Mouse (Mus musculus) G1E (cell line): ENCODE results near the gene Gm49368. TPM values are rescaled to one million over a fixed set of nuclear protein-coding genes. Genes with fewer than 3 reads are reported as not detected.

Experiments used
- ATAC-seq: 2 replicates; pipeline ENCODE4 v1.8.0; 2016; ENCODE audit warnings: mild to moderate bottlenecking; ENCODE audit not compliant: insufficient number of reproducible peaks, poor library complexity, low FRiP score, severe bottlenecking; ENCODE audit errors: extremely low read depth
- DNase-seq: peaks from one replicate; pipeline ENCODE4 v3.0.0; 2012; ENCODE audit warnings: low spot score
- H3K27me3 ChIP-seq: 2 replicates; pipeline ENCODE4 v1.6.1; 2012; ENCODE audit warnings: mild to moderate bottlenecking, low read length, inconsistent platforms; ENCODE audit not compliant: insufficient read depth
- H3K36me3 ChIP-seq: replicated peaks from 2 replicates; pipeline ENCODE3; 2012; ENCODE audit warnings: mild to moderate bottlenecking, inconsistent platforms
- H3K4me1 ChIP-seq: 2 replicates; pipeline ENCODE4 v1.6.1; 2012; ENCODE audit warnings: low read depth, low read length, inconsistent platforms, mixed read lengths; ENCODE audit not compliant: insufficient read depth
- H3K4me3 ChIP-seq: 2 replicates; pipeline ENCODE4 v1.5.1; 2012; ENCODE audit warnings: low read depth, mild to moderate bottlenecking, inconsistent platforms, low read length, moderate library complexity, mixed read lengths
- H3K9me3 ChIP-seq: replicated peaks from 2 replicates; pipeline ENCODE4 v1.6.1; 2012; ENCODE audit warnings: inconsistent platforms
- CTCF ChIP-seq: IDR thresholded peaks from 2 replicates; pipeline ENCODE4 v1.5.1; 2012; ENCODE audit warnings: low read depth, low read length, inconsistent platforms, mixed read lengths
- GATA1 ChIP-seq: IDR thresholded peaks from 2 replicates; pipeline ENCODE4 v1.6.1; 2012; ENCODE audit warnings: borderline replicate concordance, low read length, inconsistent platforms, mixed read lengths
- GATA2 ChIP-seq: IDR thresholded peaks from 2 replicates; pipeline ENCODE4 v1.6.1; 2012; ENCODE audit warnings: low read depth, low read length, inconsistent platforms, borderline replicate concordance
- POLR2AphosphoS5 ChIP-seq: IDR thresholded peaks from 2 replicates; pipeline ENCODE4 v1.6.1; 2012; ENCODE audit warnings: low read depth, low read length, inconsistent platforms; ENCODE audit not compliant: insufficient replicate concordance
- TAL1 ChIP-seq: conservative IDR thresholded peaks from 2 replicates; pipeline ENCODE4 v1.6.1; 2012; ENCODE audit warnings: low read depth, low read length, inconsistent platforms, mixed read lengths
- polyA plus RNA-seq: library from polyadenylated mRNA; stranded (reverse); fragments of >175 nt; gene quantifications from 2 replicates; pipeline ENCODE4 v1.2.3, GENCODE M21; 2012
- total RNA-seq, 2 experiments: library from RNA; stranded (forward) in 1 of 2; stranded (reverse) in 1 of 2; fragments of 200-1000 nt in 1 of 2; fragments of >200 nt in 1 of 2; fragmentation: Nextera tagmentation in 1 of 2; gene quantifications; 2 replicates each; pipeline ENCODE4 v1.2.3; 2014 to 2017

The Gm49368 gene
- total and polyA plus RNA-seq, 3 experiments, result not detected

- no peak for TF ChIP-seq GATA2
- no peak for TF ChIP-seq GATA1
- no peak for TF ChIP-seq CTCF
- Histone ChIP-seq H3K4me1 (no peaks in the 10 kb centered on the region), H3K4me3 (no peak overlapping the region), H3K36me3 (no peaks in the 10 kb centered on the region), H3K27me3 (peaks cover 3% of the 10 kb centered on the region), H3K9me3 (no peaks in the 10 kb centered on the region)
- ATAC-seq (no peak), DNase-seq (no peak)
Measured at GRCm38 (mm10) chr7:128166391-128166790, 103.9 kb downstream of the Gm49368 start.

DNA sequence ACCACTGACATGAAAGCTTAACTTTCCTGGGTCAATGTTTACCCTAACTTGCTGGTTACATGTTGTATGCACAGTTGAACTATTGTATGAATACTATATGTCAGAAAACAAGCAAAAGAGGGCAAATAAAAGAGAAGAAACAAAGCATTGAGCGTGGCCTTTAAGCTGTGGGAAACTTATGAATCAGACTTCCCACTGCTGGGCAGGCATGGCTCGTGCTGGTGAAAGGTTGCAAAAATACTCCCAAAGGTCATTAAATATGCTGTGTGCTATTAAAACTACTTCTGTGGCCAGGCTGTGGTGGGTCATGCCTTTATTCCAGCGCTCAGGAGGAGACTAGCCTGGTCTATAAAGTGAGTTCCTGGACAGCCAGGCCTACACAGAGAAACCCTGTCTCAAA is 107.5 kb downstream of the Gm49368 start:
- Histone ChIP-seq H3K4me3 (no peak overlapping the region), H3K36me3 (no peaks in the 10 kb centered on the region), H3K4me1 (no peaks in the 10 kb centered on the region), H3K27me3 (peaks cover 4% of the 10 kb centered on the region), H3K9me3 (no peaks in the 10 kb centered on the region)
- DNase-seq (no peak), ATAC-seq (no peak)
- no peak for TF ChIP-seq TAL1
- TF ChIP-seq GATA2, result no peak
- TF ChIP-seq CTCF, result no peak
- TF ChIP-seq POLR2AphosphoS5, result no peak
- TF ChIP-seq GATA1, result no peak

Other genes starting within 250 kb of the Gm49368 start
Only the 20 nearest of the 23 such genes appear.
- 46.8 and 58.5 TPM in 2 replicates for gene Zfp646, start 186.5 kb upstream of the Gm49368 start, total RNA-seq (2014; fragmentation: Nextera tagmentation)
- 42.1 and 45.0 TPM in 2 replicates for gene Zfp646, start 186.5 kb upstream of the Gm49368 start, total RNA-seq (2017)
- 27.9 and 36.7 TPM in 2 replicates for gene Zfp646, start 186.5 kb upstream of the Gm49368 start, polyA plus RNA-seq
- gene Zfp668, start 185.9 kb upstream of the Gm49368 start, total RNA-seq (2014; fragmentation: Nextera tagmentation), result 9.2 and 14.9 TPM in 2 replicates
- 4.2 and 5.7 TPM in 2 replicates for gene Zfp668, start 185.9 kb upstream of the Gm49368 start, total RNA-seq (2017)
- 33.9 and 39.5 TPM in 2 replicates for gene Zfp668, start 185.9 kb upstream of the Gm49368 start, polyA plus RNA-seq
- gene Prss53, start 171.7 kb upstream of the Gm49368 start, total RNA-seq (2014; fragmentation: Nextera tagmentation), result 0.58 TPM in 1 of 2 replicates, not detected in the other
- gene Prss53, start 171.7 kb upstream of the Gm49368 start, total RNA-seq (2017), result 0.29 and 0.38 TPM in 2 replicates
- gene Prss53, start 171.7 kb upstream of the Gm49368 start, polyA plus RNA-seq, result 0.76 and 0.80 TPM in 2 replicates
- gene Gm21974, start 167.2 kb upstream of the Gm49368 start, total RNA-seq (2014; fragmentation: Nextera tagmentation), result not detected in 2 replicates
- not detected in 2 replicates for gene Gm21974, start 167.2 kb upstream of the Gm49368 start, total RNA-seq (2017)
- not detected in 2 replicates for gene Gm21974, start 167.2 kb upstream of the Gm49368 start, polyA plus RNA-seq
- gene Vkorc1, start 167.1 kb upstream of the Gm49368 start, total RNA-seq (2014; fragmentation: Nextera tagmentation), result 53.0 and 68.8 TPM in 2 replicates
- 8.9 and 11.0 TPM in 2 replicates for gene Vkorc1, start 167.1 kb upstream of the Gm49368 start, total RNA-seq (2017)
- gene Vkorc1, start 167.1 kb upstream of the Gm49368 start, polyA plus RNA-seq, result 12.6 and 16.7 TPM in 2 replicates
- 73.4 and 80.0 TPM in 2 replicates for gene Bckdk, start 158.6 kb upstream of the Gm49368 start, total RNA-seq (2014; fragmentation: Nextera tagmentation)
- 40.4 and 49.2 TPM in 2 replicates for gene Bckdk, start 158.6 kb upstream of the Gm49368 start, total RNA-seq (2017)
- gene Bckdk, start 158.6 kb upstream of the Gm49368 start, polyA plus RNA-seq, result 114 and 134 TPM in 2 replicates
- 39.0 and 45.1 TPM in 2 replicates for gene Kat8, start 150.2 kb upstream of the Gm49368 start, total RNA-seq (2014; fragmentation: Nextera tagmentation)
- 44.0 and 44.5 TPM in 2 replicates for gene Kat8, start 150.2 kb upstream of the Gm49368 start, total RNA-seq (2017)
- 6.8 and 7.4 TPM in 2 replicates for gene Kat8, start 150.2 kb upstream of the Gm49368 start, polyA plus RNA-seq
- gene Prss8, start 132.6 kb upstream of the Gm49368 start, total RNA-seq (2014; fragmentation: Nextera tagmentation), result not detected in 2 replicates
- 0.05 TPM in 1 of 2 replicates, not detected in the other for gene Prss8, start 132.6 kb upstream of the Gm49368 start, total RNA-seq (2017)
- gene Prss8, start 132.6 kb upstream of the Gm49368 start, polyA plus RNA-seq, result not detected in 2 replicates
- gene Prss36, start 116.0 kb upstream of the Gm49368 start, total RNA-seq (2014; fragmentation: Nextera tagmentation), result 4.0 and 5.4 TPM in 2 replicates
- 0.76 and 4.9 TPM in 2 replicates for gene Prss36, start 116.0 kb upstream of the Gm49368 start, total RNA-seq (2017)
- 8.5 and 8.9 TPM in 2 replicates for gene Prss36, start 116.0 kb upstream of the Gm49368 start, polyA plus RNA-seq
- gene Fus, start 95.2 kb upstream of the Gm49368 start, total RNA-seq (2014; fragmentation: Nextera tagmentation), result 211 and 218 TPM in 2 replicates
- 34.6 and 45.5 TPM in 2 replicates for gene Fus, start 95.2 kb upstream of the Gm49368 start, total RNA-seq (2017)
- gene Fus, start 95.2 kb upstream of the Gm49368 start, polyA plus RNA-seq, result 568 and 604 TPM in 2 replicates
- gene Pycard, start 68.8 kb upstream of the Gm49368 start, total RNA-seq (2014; fragmentation: Nextera tagmentation), result 2.0 and 2.4 TPM in 2 replicates
- 3.3 and 3.5 TPM in 2 replicates for gene Pycard, start 68.8 kb upstream of the Gm49368 start, total RNA-seq (2017)
- 1.2 and 1.3 TPM in 2 replicates for gene Pycard, start 68.8 kb upstream of the Gm49368 start, polyA plus RNA-seq
- not detected in 2 replicates for gene Trim72, start 58.7 kb upstream of the Gm49368 start, total RNA-seq (2014; fragmentation: Nextera tagmentation)
- 0.06 and 0.16 TPM in 2 replicates for gene Trim72, start 58.7 kb upstream of the Gm49368 start, total RNA-seq (2017)
- 0.03 and 0.04 TPM in 2 replicates for gene Trim72, start 58.7 kb upstream of the Gm49368 start, polyA plus RNA-seq
- gene Itgam, start within 50 bp of the Gm49368 start, total RNA-seq (2014; fragmentation: Nextera tagmentation), result 0.30 TPM in 1 of 2 replicates, not detected in the other
- 0.22 and 0.29 TPM in 2 replicates for gene Itgam, start within 50 bp of the Gm49368 start, total RNA-seq (2017)
- gene Itgam, start within 50 bp of the Gm49368 start, polyA plus RNA-seq, result 0.02 and 0.07 TPM in 2 replicates
- gene Itgax, start 66.9 kb downstream of the Gm49368 start, total RNA-seq (2014; fragmentation: Nextera tagmentation), result not detected in 2 replicates
- gene Itgax, start 66.9 kb downstream of the Gm49368 start, total RNA-seq (2017), result 0.11 and 0.58 TPM in 2 replicates
- gene Itgax, start 66.9 kb downstream of the Gm49368 start, polyA plus RNA-seq, result not detected in 2 replicates
- gene Itgad, start 91.7 kb downstream of the Gm49368 start, total RNA-seq (2014; fragmentation: Nextera tagmentation), result not detected in 2 replicates
- 0.23 TPM in 1 of 2 replicates, not detected in the other for gene Itgad, start 91.7 kb downstream of the Gm49368 start, total RNA-seq (2017)
- 0.01 and 0.06 TPM in 2 replicates for gene Itgad, start 91.7 kb downstream of the Gm49368 start, polyA plus RNA-seq
- gene Cox6a2, start 143.7 kb downstream of the Gm49368 start, total RNA-seq (2014; fragmentation: Nextera tagmentation), result not detected in 2 replicates
- gene Cox6a2, start 143.7 kb downstream of the Gm49368 start, total RNA-seq (2017), result 0.27 TPM in 1 of 2 replicates, not detected in the other
- 0.13 and 0.21 TPM in 2 replicates for gene Cox6a2, start 143.7 kb downstream of the Gm49368 start, polyA plus RNA-seq
- 10.2 and 12.0 TPM in 2 replicates for gene Armc5, start 174.7 kb downstream of the Gm49368 start, total RNA-seq (2014; fragmentation: Nextera tagmentation)
- gene Armc5, start 174.7 kb downstream of the Gm49368 start, total RNA-seq (2017), result 5.6 and 7.6 TPM in 2 replicates
- gene Armc5, start 174.7 kb downstream of the Gm49368 start, polyA plus RNA-seq, result 22.8 and 23.8 TPM in 2 replicates
- 3.8 and 5.5 TPM in 2 replicates for gene 9130023H24Rik, start 175.3 kb downstream of the Gm49368 start, total RNA-seq (2014; fragmentation: Nextera tagmentation)
- gene 9130023H24Rik, start 175.3 kb downstream of the Gm49368 start, total RNA-seq (2017), result 5.5 and 6.1 TPM in 2 replicates
- gene 9130023H24Rik, start 175.3 kb downstream of the Gm49368 start, polyA plus RNA-seq, result 0.72 and 0.73 TPM in 2 replicates
- gene Tgfb1i1, start 184.1 kb downstream of the Gm49368 start, total RNA-seq (2014; fragmentation: Nextera tagmentation), result 0.34 TPM in 1 of 2 replicates, not detected in the other
- 0.11 TPM in 1 of 2 replicates, not detected in the other for gene Tgfb1i1, start 184.1 kb downstream of the Gm49368 start, total RNA-seq (2017)
- gene Tgfb1i1, start 184.1 kb downstream of the Gm49368 start, polyA plus RNA-seq, result 0.05 TPM in 1 of 2 replicates, not detected in the other
- gene Slc5a2, start 203.0 kb downstream of the Gm49368 start, total RNA-seq (2014; fragmentation: Nextera tagmentation), result not detected in 2 replicates
- 0.55 TPM in 1 of 2 replicates, not detected in the other for gene Slc5a2, start 203.0 kb downstream of the Gm49368 start, total RNA-seq (2017)
- 0.05 TPM in 1 of 2 replicates, not detected in the other for gene Slc5a2, start 203.0 kb downstream of the Gm49368 start, polyA plus RNA-seq